Mouse (Mus musculus): ENCODE measurements around the gene Heatr5a.

Heatr5a gene

DNA sequence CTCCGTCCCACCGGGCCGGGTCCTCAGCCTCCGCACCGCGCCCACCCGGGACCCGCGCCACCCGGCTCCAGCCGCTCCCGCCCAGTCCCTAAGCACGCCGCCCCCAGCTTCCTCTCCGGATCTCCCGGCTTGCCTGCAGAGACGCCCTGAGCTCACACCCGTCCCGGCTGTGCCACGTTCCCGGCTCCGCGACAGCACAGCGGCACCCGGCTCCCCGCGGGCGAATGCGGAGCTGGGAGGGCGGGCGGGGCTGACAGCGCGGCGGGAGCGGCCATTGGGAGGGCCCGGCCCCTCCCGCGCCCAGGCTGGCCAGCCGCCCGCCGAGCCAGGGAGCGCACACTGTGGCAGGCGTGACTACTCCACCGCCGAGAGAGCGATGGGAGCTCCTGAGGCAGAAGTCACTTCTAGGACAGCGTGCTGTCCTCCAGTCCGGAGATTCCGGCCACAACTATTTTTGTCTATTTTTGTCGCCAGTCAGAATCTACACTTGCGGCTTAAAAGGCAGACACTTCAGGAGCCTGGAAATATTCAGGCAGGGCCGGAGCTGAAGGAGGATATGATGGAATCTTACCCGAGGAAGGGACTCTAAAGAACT, at the start of gene Heatr5a:
Heatr5a (minus strand) TSS at position 252 of the 595 bp plus-strand sequence.
- peak; percentile 85 to 88 for DNase-seq (ENCODE audit: low spot score in 2 of 2)

GRCm38 (mm10) chr12:52014494-52015029, 43.4 kb upstream of the Heatr5a start:
- DNase-seq (ENCODE audit: low spot score in 2 of 2) = no peak

- DNase-seq (ENCODE audit: low spot score in 2 of 2) = no peak
These were observed 42.9 kb upstream of the Heatr5a start for GRCm38 (mm10) chr12:52014044-52014443.

DNA sequence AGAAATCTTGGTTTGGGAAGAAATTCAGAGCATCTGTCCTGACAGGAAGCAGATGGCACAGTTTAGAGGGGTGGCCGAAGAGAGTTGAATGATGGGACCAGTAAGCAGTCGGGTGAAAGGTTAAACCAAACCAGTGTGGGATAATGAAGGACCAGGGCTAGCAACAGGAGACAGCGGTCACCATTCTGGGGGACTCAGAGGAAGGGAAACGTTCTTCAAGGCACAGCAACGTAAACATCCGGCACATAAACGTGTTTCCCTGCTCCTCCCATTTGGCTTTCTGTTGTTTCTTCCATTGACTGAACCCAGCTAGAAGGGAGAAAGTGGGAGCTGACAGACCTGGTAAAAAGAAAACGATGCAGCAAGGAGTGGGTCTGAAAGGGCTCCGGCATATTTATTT, 42.2 kb upstream of the Heatr5a start:
- no peak for DNase-seq (ENCODE audit: low spot score in 2 of 2)

DNA sequence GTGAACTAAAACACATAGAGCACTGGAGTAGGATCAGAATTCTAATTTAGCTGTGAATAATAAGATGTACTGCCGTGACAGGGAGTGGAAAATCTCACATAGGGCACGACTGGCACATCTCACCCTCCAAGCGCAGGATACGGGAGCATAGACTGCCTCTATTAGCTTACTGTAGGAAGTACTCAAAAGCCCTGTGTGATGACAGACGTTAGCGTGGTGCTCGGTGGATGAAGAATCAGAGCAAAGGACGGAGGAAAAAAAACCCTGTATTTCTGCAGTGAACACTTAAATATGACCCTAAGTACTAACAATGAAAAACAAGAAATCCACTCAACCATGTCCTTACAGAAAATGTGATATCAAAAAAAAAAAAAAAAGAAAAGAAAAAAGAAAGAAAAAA, 41.0 kb upstream of the Heatr5a start:
- DNase-seq (ENCODE audit: low spot score in 2 of 2) = no peak

DNA sequence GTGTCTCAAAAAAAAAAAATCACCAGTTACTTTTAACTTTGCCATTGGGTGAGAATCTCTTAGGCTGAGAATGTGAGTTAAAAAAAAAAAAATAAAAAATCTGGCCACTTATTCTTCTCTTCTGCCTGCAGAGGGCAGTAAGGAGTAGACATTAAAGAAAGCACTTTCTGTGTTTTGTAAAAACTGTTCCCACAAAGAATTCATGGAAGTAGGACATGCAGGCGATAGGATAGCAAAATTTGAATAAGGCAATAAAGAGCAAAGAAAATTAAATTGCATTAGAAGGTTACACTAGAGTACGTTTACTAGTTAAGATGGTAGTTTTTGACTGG, 39.5 kb upstream of the Heatr5a start:
- DNase-seq (ENCODE audit: low spot score in 2 of 2) = no peak

DNA sequence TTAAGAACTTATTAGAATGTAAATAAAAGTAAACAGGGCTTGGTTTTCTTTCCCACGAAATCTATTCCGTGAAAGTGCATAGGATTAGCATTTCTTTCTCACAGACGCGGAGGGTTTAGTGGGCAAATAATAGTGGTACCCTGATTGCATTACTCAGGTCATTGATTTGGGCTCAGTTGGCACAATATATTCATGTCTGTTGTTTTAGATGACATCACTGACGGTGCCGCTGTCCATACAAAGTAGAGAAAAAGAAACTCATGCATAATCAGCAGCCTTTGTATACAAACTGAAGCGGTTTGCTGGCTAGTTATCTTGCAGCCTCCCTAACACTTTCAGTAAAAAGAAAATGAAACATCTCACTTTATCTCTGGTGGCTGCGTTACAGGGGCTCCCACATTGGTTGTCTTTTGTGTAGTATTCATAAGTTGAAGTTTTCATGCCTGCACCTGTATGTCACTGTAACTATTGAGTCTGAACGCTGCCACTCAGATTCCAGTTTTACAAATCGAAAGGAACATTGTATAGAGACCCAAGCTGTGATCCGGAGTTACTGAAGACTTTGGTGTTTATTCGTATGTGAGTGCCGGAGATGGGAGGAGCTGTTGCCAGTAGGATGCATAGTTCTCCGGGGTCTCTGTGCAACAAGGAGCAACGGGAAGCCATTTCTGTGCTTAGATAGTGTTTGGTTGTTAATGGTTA, 39.0 kb upstream of the Heatr5a start:
- DNase-seq (ENCODE audit: low spot score in 2 of 2) = no peak

DNA sequence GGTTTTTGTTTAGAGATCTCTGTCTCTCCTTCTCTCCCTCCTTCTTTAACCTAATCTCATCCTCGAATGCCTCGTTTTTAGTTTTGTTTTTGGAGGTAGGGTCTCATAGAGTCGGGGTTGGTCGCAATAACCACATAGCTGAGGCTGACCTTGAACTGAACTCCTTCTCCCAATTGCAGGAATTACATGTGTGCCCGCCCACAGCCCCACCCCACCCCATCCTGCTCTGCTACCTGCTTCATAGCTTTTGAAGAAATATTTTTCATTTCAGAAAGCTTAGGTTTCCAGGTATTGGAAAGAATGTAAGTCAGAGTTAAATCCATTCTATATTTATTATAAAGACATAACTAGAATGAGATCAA, 35.5 kb upstream of the Heatr5a start:
- no peak for DNase-seq (ENCODE audit: low spot score in 2 of 2)

GRCm38 (mm10) chr12:52005877-52006632, 34.9 kb upstream of the Heatr5a start, which contains the start of gene Dtd2:
TSS of gene Dtd2 (minus strand) at chr12:52006501.
- DNase-seq (ENCODE audit: low spot score in 2 of 2) = peak; percentile 91

- DNase-seq (ENCODE audit: low spot score in 2 of 2) = no peak
These were observed 31.6 kb upstream of the Heatr5a start for GRCm38 (mm10) chr12:52002746-52003145.

- peak; percentile 75 to 83 for DNase-seq (ENCODE audit: low spot score in 2 of 2)
These were observed 30.4 kb upstream of the Heatr5a start for GRCm38 (mm10) chr12:52001544-52001943.

DNA sequence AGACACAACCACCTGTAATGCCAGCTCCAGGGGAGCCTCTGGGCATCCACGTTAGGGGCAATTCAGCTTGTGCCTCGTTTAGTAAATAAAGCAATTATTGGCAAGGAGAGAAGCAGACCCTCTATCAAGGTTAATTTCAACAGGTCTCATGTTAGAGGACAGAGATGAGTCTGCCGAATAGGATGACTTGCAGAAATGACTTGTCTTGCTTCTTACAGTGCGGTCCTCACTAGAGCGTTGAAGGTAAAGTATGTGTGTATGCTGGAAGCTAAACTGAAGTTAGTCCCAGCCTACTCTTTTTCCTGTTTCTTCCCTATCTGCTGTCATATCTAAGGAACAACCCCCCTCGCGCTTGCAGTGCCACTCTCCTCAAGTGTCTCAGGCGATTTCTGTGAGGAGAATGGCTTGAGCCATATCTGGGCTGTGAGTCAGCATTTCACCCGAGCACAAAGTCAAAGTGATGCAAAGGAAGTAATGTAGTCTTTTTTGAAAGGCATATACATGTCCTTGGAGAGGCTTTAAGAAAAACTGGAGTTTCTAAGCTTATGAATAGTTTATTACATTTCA, 27.3 kb upstream of the Heatr5a start:
- no peak for DNase-seq (ENCODE audit: low spot score in 2 of 2)

DNA sequence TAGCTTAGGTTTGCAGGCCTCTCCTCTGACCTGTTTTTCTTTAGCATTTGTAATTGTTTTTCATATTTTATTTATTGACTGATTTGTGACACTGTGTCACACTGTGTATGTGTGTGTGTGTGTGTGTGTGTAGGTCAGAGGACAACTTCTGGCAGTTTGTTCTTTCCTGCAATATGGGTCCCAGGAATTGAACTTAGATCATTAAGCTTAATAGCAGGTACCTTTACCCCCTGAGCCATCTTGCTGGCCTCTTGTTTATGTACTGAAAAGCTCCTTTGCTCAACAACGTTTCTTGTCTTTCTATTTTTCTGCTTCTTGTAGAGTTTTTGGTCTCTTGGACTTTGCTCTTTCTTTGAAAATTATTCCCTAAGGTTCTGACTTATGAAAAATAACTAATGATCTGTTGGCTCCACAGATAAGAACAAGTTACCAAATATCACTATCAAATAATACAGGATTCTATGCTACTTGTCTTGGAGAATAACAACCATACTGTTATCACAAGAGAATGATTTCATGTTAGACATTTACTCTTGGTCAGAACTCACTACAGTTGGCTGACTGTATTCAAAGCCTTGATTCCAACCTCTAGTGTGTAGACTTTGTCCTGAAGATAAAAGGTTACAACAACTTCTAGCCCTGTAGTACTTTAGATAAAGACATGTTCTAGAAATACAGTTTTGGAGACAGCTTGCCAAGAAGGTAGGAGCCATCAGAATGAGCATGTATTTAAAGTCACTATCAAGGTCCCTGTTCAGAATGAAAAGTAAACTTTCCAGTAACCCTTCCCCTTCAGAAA, 24.8 kb upstream of the Heatr5a start:
- DNase-seq (ENCODE audit: low spot score in 2 of 2) = no peak

GRCm38 (mm10) chr12:51990629-51991028, 19.5 kb upstream of the Heatr5a start:
- no peak for DNase-seq (ENCODE audit: low spot score in 2 of 2)

GRCm38 (mm10) chr12:51988536-51988935, 17.4 kb upstream of the Heatr5a start:
- DNase-seq (ENCODE audit: low spot score in 2 of 2) = no peak

GRCm38 (mm10) chr12:51985826-51986225, 14.7 kb upstream of the Heatr5a start:
- DNase-seq (ENCODE audit: low spot score in 2 of 2) = no peak

DNA sequence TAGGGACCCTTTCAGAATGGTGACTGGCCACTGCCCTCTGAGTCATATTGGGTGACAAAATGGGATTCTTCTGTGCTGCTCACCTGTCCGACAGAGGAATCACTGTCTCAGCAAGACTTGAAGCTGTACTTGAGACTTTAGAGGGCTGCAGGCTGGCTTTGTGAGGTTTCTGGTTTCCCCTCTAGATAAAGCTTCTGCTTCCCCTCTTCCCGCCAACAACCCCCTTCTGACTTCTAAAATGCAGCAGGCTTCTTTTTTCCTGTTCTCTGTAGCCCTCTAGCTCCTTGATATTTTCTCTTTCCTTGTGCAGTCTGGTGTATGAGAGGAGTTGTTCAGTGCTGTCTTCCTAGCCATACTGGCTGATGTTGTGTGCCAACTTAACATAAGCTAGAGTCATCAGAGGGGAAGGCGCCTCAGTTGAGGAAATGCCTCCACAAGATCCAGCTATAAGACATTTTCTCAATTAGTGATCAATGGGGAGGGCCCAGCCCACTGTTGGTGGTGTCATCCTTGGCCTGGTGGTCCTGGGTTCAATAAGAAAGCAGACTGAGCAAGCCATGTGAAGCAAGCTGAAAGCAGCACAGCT, 14.1 kb upstream of the Heatr5a start:
- no peak for DNase-seq (ENCODE audit: low spot score in 2 of 2)

GRCm38 (mm10) chr12:51983625-51984024, 12.5 kb upstream of the Heatr5a start:
- no peak for DNase-seq (ENCODE audit: low spot score in 2 of 2)

DNA sequence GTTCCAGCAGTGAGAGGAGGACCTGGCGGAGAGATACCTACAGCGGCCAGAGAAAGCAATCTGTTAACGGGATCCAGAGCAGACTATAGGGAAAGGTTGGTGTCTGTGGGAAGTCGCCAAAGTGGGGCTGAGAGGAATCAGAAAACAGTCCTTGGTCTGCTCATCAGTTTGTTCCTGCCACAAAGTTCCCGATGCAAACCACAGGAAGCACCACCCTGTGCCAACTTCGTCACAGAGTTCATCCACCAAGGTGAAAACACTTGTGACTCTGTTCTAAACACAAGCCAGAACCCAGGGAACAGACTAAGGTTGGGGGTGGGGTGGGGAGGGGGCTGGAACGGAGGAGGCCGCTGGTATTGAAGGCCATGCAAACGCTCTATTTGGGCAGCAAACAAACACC, 5.4 kb upstream of the Heatr5a start:
- no peak for DNase-seq (ENCODE audit: low spot score in 2 of 2)

GRCm38 (mm10) chr12:51974381-51974780, 3.3 kb upstream of the Heatr5a start:
- no peak for DNase-seq (ENCODE audit: low spot score in 2 of 2)

All from right cerebral cortex, adult 2 months (tissue).